Mouse (Mus musculus) megakaryocyte, embryonic 14.5 days (primary cell): ENCODE measurements around the gene Serac1. TPM values are rescaled to one million over a fixed set of nuclear protein-coding genes. Genes with fewer than 3 reads are reported as not detected.

Source experiments
- H3K27me3 ChIP-seq: replicated peaks from 2 replicates; pipeline ENCODE3; 2012; ENCODE audit warnings: inconsistent platforms
- H3K36me3 ChIP-seq: replicated peaks from 2 replicates; pipeline ENCODE3; 2012; ENCODE audit warnings: low read length, inconsistent platforms, mixed read lengths
- H3K4me1 ChIP-seq: 2 replicates; pipeline ENCODE4 v1.6.1; 2012; ENCODE audit warnings: inconsistent platforms
- H3K4me3 ChIP-seq: replicated peaks from 2 replicates; pipeline ENCODE3; 2012; ENCODE audit warnings: moderate library complexity, mild to moderate bottlenecking, inconsistent platforms
- H3K9me3 ChIP-seq: 2 replicates; pipeline ENCODE4 v1.6.1; 2012; ENCODE audit warnings: inconsistent platforms
- FLI1 ChIP-seq: IDR thresholded peaks from 2 replicates; pipeline ENCODE4 v1.6.1; 2012; ENCODE audit warnings: low read length, inconsistent platforms, mixed read lengths
- GATA1 ChIP-seq: IDR thresholded peaks from 3 replicates; pipeline ENCODE4 v1.6.1; 2012; ENCODE audit warnings: mixed read lengths, low read length, inconsistent platforms, borderline replicate concordance
- polyA plus RNA-seq: library from polyadenylated mRNA; stranded (reverse); fragments of >175 nt; gene quantifications from 2 replicates; pipeline ENCODE4 v1.2.3, GENCODE M21; 2012; ENCODE audit warnings: low replicate concordance; ENCODE audit not compliant: insufficient read depth

Gene Serac1
- polyA plus RNA-seq: 0.44 TPM in 1 of 2 replicates, not detected in the other

- Histone ChIP-seq H3K27me3 (no peaks in the 10 kb centered on the region), H3K36me3 (peaks cover 26% of the 10 kb centered on the region), H3K4me3 (peak within 1 kb of the TSS; percentile 100), H3K9me3 (no peaks in the 10 kb centered on the region), H3K4me1 (peaks cover 16% of the 10 kb centered on the region)
- TF ChIP-seq GATA1: no peak
- no peak for TF ChIP-seq FLI1
Measured at GRCm38 (mm10) chr17:6079287-6080122, at the start of gene Serac1, which contains the start of gene Gtf2h5. Gene Serac1, minus strand, starts transcription at chr17:6079741. Gene Gtf2h5, plus strand, starts transcription at chr17:6079786.

- Histone ChIP-seq H3K36me3 (no peaks in the 10 kb centered on the region), H3K4me1 (no peaks in the 10 kb centered on the region), H3K9me3 (no peaks in the 10 kb centered on the region), H3K27me3 (peaks cover 3% of the 10 kb centered on the region), H3K4me3 (no peak overlapping the region)
- no peak for TF ChIP-seq GATA1
- no peak for TF ChIP-seq FLI1
Measured at GRCm38 (mm10) chr17:6128039-6128438, 48.5 kb upstream of the Serac1 start.

GRCm38 (mm10) chr17:6125441-6125840 lies 45.9 kb upstream of the Serac1 start:
- TF ChIP-seq GATA1 (no peak), FLI1 (no peak)
- Histone ChIP-seq H3K9me3 (no peaks in the 10 kb centered on the region), H3K4me1 (no peaks in the 10 kb centered on the region), H3K27me3 (peaks cover 3% of the 10 kb centered on the region), H3K4me3 (no peak overlapping the region), H3K36me3 (peaks cover 9% of the 10 kb centered on the region)

GRCm38 (mm10) chr17:6123776-6124175 lies 44.2 kb upstream of the Serac1 start:
- Histone ChIP-seq H3K27me3 (peaks cover 3% of the 10 kb centered on the region), H3K4me3 (no peak overlapping the region), H3K9me3 (no peaks in the 10 kb centered on the region), H3K36me3 (peaks cover 9% of the 10 kb centered on the region), H3K4me1 (no peaks in the 10 kb centered on the region)
- TF ChIP-seq GATA1: no peak

GRCm38 (mm10) chr17:6118861-6119260 lies 39.3 kb upstream of the Serac1 start:
- Histone ChIP-seq H3K36me3 (peaks cover 9% of the 10 kb centered on the region), H3K4me3 (no peak overlapping the region), H3K27me3 (peaks cover 2% of the 10 kb centered on the region), H3K4me1 (no peaks in the 10 kb centered on the region), H3K9me3 (no peaks in the 10 kb centered on the region)
- TF ChIP-seq FLI1 (no peak), GATA1 (no peak)

GRCm38 (mm10) chr17:6117917-6118316 lies 38.4 kb upstream of the Serac1 start:
- Histone ChIP-seq H3K4me1 (no peaks in the 10 kb centered on the region), H3K9me3 (no peaks in the 10 kb centered on the region), H3K4me3 (no peak overlapping the region), H3K27me3 (peaks cover 4% of the 10 kb centered on the region), H3K36me3 (peaks cover 9% of the 10 kb centered on the region)
- no peak for TF ChIP-seq GATA1
- no peak for TF ChIP-seq FLI1

GRCm38 (mm10) chr17:6117148-6117725 lies 37.7 kb upstream of the Serac1 start:
- no peak for TF ChIP-seq FLI1
- no peak for TF ChIP-seq GATA1
- no peaks in the 10 kb centered on the region for H3K4me1 ChIP-seq
- peaks cover 3% of the 10 kb centered on the region for H3K36me3 ChIP-seq
- H3K4me3 ChIP-seq: no peak overlapping the region
- H3K9me3 ChIP-seq: no peaks in the 10 kb centered on the region
- peaks cover 4% of the 10 kb centered on the region for H3K27me3 ChIP-seq

GRCm38 (mm10) chr17:6115085-6115484 lies 35.5 kb upstream of the Serac1 start:
- Histone ChIP-seq H3K36me3 (no peaks in the 10 kb centered on the region), H3K4me1 (no peaks in the 10 kb centered on the region), H3K9me3 (no peaks in the 10 kb centered on the region), H3K27me3 (peaks cover 4% of the 10 kb centered on the region), H3K4me3 (no peak overlapping the region)
- no peak for TF ChIP-seq FLI1
- no peak for TF ChIP-seq GATA1

- TF ChIP-seq FLI1: no peak
- no peak for TF ChIP-seq GATA1
Measured at GRCm38 (mm10) chr17:6113653-6114052, 34.1 kb upstream of the Serac1 start.

GRCm38 (mm10) chr17:6110956-6111355 lies 31.4 kb upstream of the Serac1 start:
- TF ChIP-seq GATA1: no peak
- TF ChIP-seq FLI1: no peak
- peaks cover 25% of the 10 kb centered on the region for H3K27me3 ChIP-seq
- H3K4me3 ChIP-seq: no peak overlapping the region
- H3K9me3 ChIP-seq: no peaks in the 10 kb centered on the region
- peaks cover 19% of the 10 kb centered on the region for H3K4me1 ChIP-seq
- H3K36me3 ChIP-seq: no peaks in the 10 kb centered on the region

More at GRCm38 (mm10) chr17:6113653-6114052, 34.1 kb upstream of the Serac1 start:
- Histone ChIP-seq H3K36me3 (no peaks in the 10 kb centered on the region), H3K4me3 (no peak overlapping the region), H3K27me3 (peaks cover 9% of the 10 kb centered on the region), H3K4me1 (no peaks in the 10 kb centered on the region), H3K9me3 (no peaks in the 10 kb centered on the region)
